Mouse (Mus musculus): ENCODE results near the gene Khdc1a. TPM values are rescaled to one million over a fixed set of nuclear protein-coding genes. Genes with fewer than 3 reads are reported as not detected.

Gene Khdc1a
- not detected in 2 replicates for polyA plus RNA-seq (2015; fragmentation: Nextera tagmentation; extraction: Ambion mirVana)

DNA sequence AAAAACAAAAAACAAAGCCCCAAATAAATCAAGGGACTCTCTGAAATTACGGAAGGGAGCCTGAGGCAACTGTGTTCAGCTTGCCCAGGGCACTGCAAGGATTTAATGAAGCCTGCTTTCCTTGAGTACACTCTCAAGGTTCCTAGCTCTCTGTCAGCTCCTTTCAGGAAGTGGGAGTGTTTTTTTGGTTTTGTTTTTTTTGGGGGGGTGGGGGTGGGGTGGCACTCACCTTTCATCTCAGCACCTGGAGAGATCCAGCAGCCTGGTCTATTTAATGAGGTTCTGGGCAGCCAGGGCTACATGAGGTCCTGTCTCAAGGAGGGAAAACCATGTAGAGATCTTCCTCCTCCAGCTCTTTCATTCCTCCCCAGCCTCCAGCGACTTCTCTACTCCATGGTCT lies at the start of gene Khdc1a:
Gene Khdc1a (plus strand): TSS at position 301 of the 400 bp plus-strand sequence.

DNA sequence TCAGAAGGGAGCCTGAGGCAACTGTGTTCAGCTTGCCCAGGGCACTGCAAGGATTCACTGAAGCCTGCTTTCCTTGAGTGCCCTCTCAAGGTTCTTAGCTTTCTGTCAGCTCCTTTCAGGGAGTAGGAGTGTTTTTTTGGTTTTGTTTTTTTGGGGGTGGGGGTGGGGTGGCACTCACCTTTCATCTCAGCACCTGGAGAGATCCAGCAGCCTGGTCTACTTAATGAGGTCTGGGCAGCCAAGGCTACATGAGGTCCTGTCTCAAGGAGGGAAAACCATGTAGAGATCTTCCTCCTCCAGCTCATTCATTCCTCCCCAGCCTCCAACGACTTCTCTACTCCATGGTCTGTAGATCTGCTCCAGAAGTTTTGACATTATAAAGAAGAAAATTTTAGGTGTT lies 18.6 kb downstream of the Khdc1a start, which contains the start of gene Khdc1c:
Gene Khdc1c (plus strand): TSS at position 301 of the 400 bp plus-strand sequence.

DNA sequence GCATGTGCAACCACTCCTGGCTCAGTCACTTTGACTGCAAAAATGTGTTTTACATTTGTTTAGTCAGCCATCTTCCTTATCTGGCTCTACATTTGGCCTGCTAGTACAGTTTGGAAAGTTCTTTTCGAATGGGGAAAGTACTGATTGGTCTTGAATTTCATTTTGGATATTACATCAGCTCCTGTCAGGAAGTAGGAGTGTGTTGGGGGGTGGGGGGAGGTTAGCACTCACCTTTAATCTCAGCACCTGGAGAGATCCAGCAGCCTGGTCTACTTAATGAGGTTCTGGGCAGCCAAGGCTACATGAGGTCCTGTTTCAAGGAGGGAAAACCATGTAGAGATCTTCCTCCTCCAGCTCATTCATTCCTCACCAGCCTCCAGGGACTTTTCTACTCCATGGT lies 33.8 kb downstream of the Khdc1a start, which contains the start of gene Khdc1b:
Gene Khdc1b (plus strand): TSS at position 301 of the 400 bp plus-strand sequence.

Other genes with a start within 250 kb of the Khdc1a start
- gene Tmem14a, start 131.1 kb upstream of the Khdc1a start, polyA plus RNA-seq (2015; fragmentation: Nextera tagmentation; extraction: Ambion mirVana) = 10.2 and 13.6 TPM in 2 replicates
- gene Gsta3, start 109.1 kb upstream of the Khdc1a start, polyA plus RNA-seq (2015; fragmentation: Nextera tagmentation; extraction: Ambion mirVana) = 4.6 and 5.1 TPM in 2 replicates
- not detected in 2 replicates for gene Khdc1c, start 18.7 kb downstream of the Khdc1a start, polyA plus RNA-seq (2015; fragmentation: Nextera tagmentation; extraction: Ambion mirVana)
- not detected in 2 replicates for gene Khdc1b, start 33.9 kb downstream of the Khdc1a start, polyA plus RNA-seq (2015; fragmentation: Nextera tagmentation; extraction: Ambion mirVana)